Mouse (Mus musculus): ENCODE data around the gene Nkain1. TPM values are rescaled to one million over a fixed set of nuclear protein-coding genes. Genes with fewer than 3 reads are reported as not detected.
A peak's percentile ranks its signal among the peaks of the same experiment; 100 is the strongest.

Gene Nkain1
- polyA plus RNA-seq (2014; fragmentation: Nextera tagmentation; extraction: Ambion mirVana) = 3.6 and 4.7 TPM in 2 replicates

- Histone ChIP-seq H3K9me3 (ENCODE audit: control insufficient read depth, low read length) (no peaks in the 10 kb centered on the region), H3K36me3 (ENCODE audit: control insufficient read depth, insufficient read depth, low read length) (no peaks in the 10 kb centered on the region), H3K4me3 (ENCODE audit: low read depth, low read length) (peak within 1 kb of the TSS; percentile 75), H3K4me2 (ENCODE audit: low read depth, low read length) (peak within 1 kb of the TSS; percentile 98), H3K27me3 (replicated peaks; ENCODE audit: control insufficient read depth, insufficient read depth, low read length) (no peaks in the 10 kb centered on the region), H3K4me1 (ENCODE audit: control insufficient read depth, insufficient read depth, low read length) (peaks cover 13% of the 10 kb centered on the region; the same call in 1 of the 2 replicates), H3K27ac (replicated peaks; ENCODE audit: low read depth, low read length) (no peak within 1 kb of the TSS; the same call in 1 of the 2 replicates), H3K9ac (ENCODE audit: low read depth, low read length) (peak within 1 kb of the TSS; percentile 79)
- DNase-seq (ENCODE audit: low spot score) (peak; percentile 62), ATAC-seq (ENCODE audit: low read depth) (peak; percentile 86)
- 0% methylated on average over 11 of the region's 41 CpGs for WGBS
Measured at GRCm38 (mm10) chr4:130574048-130574413, at the start of gene Nkain1. TSS of gene Nkain1 (minus strand) at chr4:130574173.

- 52% methylated on average over 9 of the region's 9 CpGs for WGBS
- Histone ChIP-seq H3K4me3 (ENCODE audit: low read depth, low read length) (no peak overlapping the region), H3K27ac (replicated peaks; ENCODE audit: low read depth, low read length) (no peak overlapping the region), H3K36me3 (ENCODE audit: control insufficient read depth, insufficient read depth, low read length) (no peaks in the 10 kb centered on the region), H3K9me3 (ENCODE audit: control insufficient read depth, low read length) (no peaks in the 10 kb centered on the region), H3K4me1 (ENCODE audit: control insufficient read depth, insufficient read depth, low read length) (peaks cover 4% of the 10 kb centered on the region; the same call in 1 of the 2 replicates), H3K27me3 (replicated peaks; ENCODE audit: control insufficient read depth, insufficient read depth, low read length) (no peaks in the 10 kb centered on the region), H3K4me2 (ENCODE audit: low read depth, low read length) (no peak overlapping the region), H3K9ac (ENCODE audit: low read depth, low read length) (no peak overlapping the region)
- DNase-seq (ENCODE audit: low spot score) (no peak), ATAC-seq (ENCODE audit: low read depth) (0 out of 2 replicates have a peak, but pooled peaks have one; percentile 23)
Measured at GRCm38 (mm10) chr4:130578734-130579274, 4.8 kb upstream of the Nkain1 start.

GRCm38 (mm10) chr4:130577081-130577480, 3.1 kb upstream of the Nkain1 start:
- Histone ChIP-seq H3K9me3 (ENCODE audit: control insufficient read depth, low read length) (no peaks in the 10 kb centered on the region), H3K9ac (ENCODE audit: low read depth, low read length) (no peak overlapping the region), H3K4me3 (ENCODE audit: low read depth, low read length) (no peak overlapping the region), H3K27me3 (replicated peaks; ENCODE audit: control insufficient read depth, insufficient read depth, low read length) (no peaks in the 10 kb centered on the region), H3K36me3 (ENCODE audit: control insufficient read depth, insufficient read depth, low read length) (no peaks in the 10 kb centered on the region), H3K27ac (replicated peaks; ENCODE audit: low read depth, low read length) (no peak overlapping the region), H3K4me1 (ENCODE audit: control insufficient read depth, insufficient read depth, low read length) (peaks cover 8% of the 10 kb centered on the region; the same call in 1 of the 2 replicates), H3K4me2 (ENCODE audit: low read depth, low read length) (no peak overlapping the region)
- no peak for ATAC-seq (ENCODE audit: low read depth)
- DNase-seq (ENCODE audit: low spot score) = no peak
- 71% methylated on average over 6 of the region's 6 CpGs for WGBS

GRCm38 (mm10) chr4:130576247-130576931, 2.4 kb upstream of the Nkain1 start:
- DNase-seq (ENCODE audit: low spot score) (no peak), ATAC-seq (ENCODE audit: low read depth) (no peak)
- no peak overlapping the region for H3K27ac ChIP-seq (replicated peaks; ENCODE audit: low read depth, low read length)
- no peaks in the 10 kb centered on the region for H3K9me3 ChIP-seq (ENCODE audit: control insufficient read depth, low read length)
- no peak overlapping the region for H3K4me2 ChIP-seq (ENCODE audit: low read depth, low read length)
- H3K4me3 ChIP-seq (ENCODE audit: low read depth, low read length) = no peak overlapping the region
- H3K36me3 ChIP-seq (ENCODE audit: control insufficient read depth, insufficient read depth, low read length) = no peaks in the 10 kb centered on the region
- no peaks in the 10 kb centered on the region for H3K27me3 ChIP-seq (replicated peaks; ENCODE audit: control insufficient read depth, insufficient read depth, low read length)
- H3K4me1 ChIP-seq (ENCODE audit: control insufficient read depth, insufficient read depth, low read length) = peaks cover 8% of the 10 kb centered on the region; the same call in 1 of the 2 replicates
- H3K9ac ChIP-seq (ENCODE audit: low read depth, low read length) = no peak overlapping the region
- WGBS = 68% methylated on average over 13 of the region's 13 CpGs

- WGBS = 85% methylated on average over 3 of the region's 3 CpGs
- Histone ChIP-seq H3K4me1 (ENCODE audit: control insufficient read depth, insufficient read depth, low read length) (peaks cover 13% of the 10 kb centered on the region; the same call in 1 of the 2 replicates), H3K36me3 (ENCODE audit: control insufficient read depth, insufficient read depth, low read length) (no peaks in the 10 kb centered on the region), H3K9me3 (ENCODE audit: control insufficient read depth, low read length) (no peaks in the 10 kb centered on the region), H3K9ac (ENCODE audit: low read depth, low read length) (no peak overlapping the region), H3K4me3 (ENCODE audit: low read depth, low read length) (no peak overlapping the region), H3K4me2 (ENCODE audit: low read depth, low read length) (no peak overlapping the region), H3K27me3 (replicated peaks; ENCODE audit: control insufficient read depth, insufficient read depth, low read length) (no peaks in the 10 kb centered on the region), H3K27ac (replicated peaks; ENCODE audit: low read depth, low read length) (no peak overlapping the region)
- ATAC-seq (ENCODE audit: low read depth) (no peak), DNase-seq (ENCODE audit: low spot score) (no peak)
Measured at GRCm38 (mm10) chr4:130575533-130575932, 1.6 kb upstream of the Nkain1 start.

GRCm38 (mm10) chr4:130574861-130575460, 988 bp upstream of the Nkain1 start:
- H3K9ac ChIP-seq (ENCODE audit: low read depth, low read length) = no peak overlapping the region
- DNase-seq (ENCODE audit: low spot score) = no peak
- ATAC-seq (ENCODE audit: low read depth) = no peak
- H3K4me2 ChIP-seq (ENCODE audit: low read depth, low read length) = no peak overlapping the region
- H3K4me1 ChIP-seq (ENCODE audit: control insufficient read depth, insufficient read depth, low read length) = peaks cover 13% of the 10 kb centered on the region; the same call in 1 of the 2 replicates
- no peaks in the 10 kb centered on the region for H3K36me3 ChIP-seq (ENCODE audit: control insufficient read depth, insufficient read depth, low read length)
- no peaks in the 10 kb centered on the region for H3K27me3 ChIP-seq (replicated peaks; ENCODE audit: control insufficient read depth, insufficient read depth, low read length)
- no peaks in the 10 kb centered on the region for H3K9me3 ChIP-seq (ENCODE audit: control insufficient read depth, low read length)
- no peak overlapping the region for H3K27ac ChIP-seq (replicated peaks; ENCODE audit: low read depth, low read length)
- no peak overlapping the region for H3K4me3 ChIP-seq (ENCODE audit: low read depth, low read length)
- 70% methylated on average over 7 of the region's 7 CpGs for WGBS

GRCm38 (mm10) chr4:130573351-130574047, 474 bp downstream of the Nkain1 start:
- Histone ChIP-seq H3K4me2 (ENCODE audit: low read depth, low read length) (peak overlapping the region; percentile 98), H3K4me1 (ENCODE audit: control insufficient read depth, insufficient read depth, low read length) (peaks cover 13% of the 10 kb centered on the region; the same call in 1 of the 2 replicates), H3K9me3 (ENCODE audit: control insufficient read depth, low read length) (no peaks in the 10 kb centered on the region), H3K4me3 (ENCODE audit: low read depth, low read length) (peak overlapping the region; percentile 75), H3K27ac (replicated peaks; ENCODE audit: low read depth, low read length) (no peak overlapping the region; the same call in 1 of the 2 replicates), H3K36me3 (ENCODE audit: control insufficient read depth, insufficient read depth, low read length) (no peaks in the 10 kb centered on the region), H3K27me3 (replicated peaks; ENCODE audit: control insufficient read depth, insufficient read depth, low read length) (no peaks in the 10 kb centered on the region), H3K9ac (ENCODE audit: low read depth, low read length) (peak overlapping the region; percentile 79)
- 0% methylated on average over 18 of the region's 76 CpGs for WGBS
- DNase-seq (ENCODE audit: low spot score) (no peak), ATAC-seq (ENCODE audit: low read depth) (peak; percentile 48)

GRCm38 (mm10) chr4:130573012-130573350, 992 bp downstream of the Nkain1 start:
- Histone ChIP-seq H3K9ac (ENCODE audit: low read depth, low read length) (peak overlapping the region; percentile 79), H3K4me1 (ENCODE audit: control insufficient read depth, insufficient read depth, low read length) (peaks cover 13% of the 10 kb centered on the region; the same call in 1 of the 2 replicates), H3K27ac (replicated peaks; ENCODE audit: low read depth, low read length) (no peak overlapping the region), H3K4me2 (ENCODE audit: low read depth, low read length) (peak overlapping the region; percentile 98), H3K9me3 (ENCODE audit: control insufficient read depth, low read length) (no peaks in the 10 kb centered on the region), H3K4me3 (ENCODE audit: low read depth, low read length) (peak overlapping the region; percentile 75), H3K27me3 (replicated peaks; ENCODE audit: control insufficient read depth, insufficient read depth, low read length) (no peaks in the 10 kb centered on the region), H3K36me3 (ENCODE audit: control insufficient read depth, insufficient read depth, low read length) (no peaks in the 10 kb centered on the region)
- DNase-seq (ENCODE audit: low spot score) (no peak), ATAC-seq (ENCODE audit: low read depth) (0 out of 2 replicates have a peak, but pooled peaks have one; percentile 4)
- 3% methylated on average over 6 of the region's 6 CpGs for WGBS

Measured in embryonic facial prominence, embryonic 14.5 days (tissue).